Mouse (Mus musculus) bone marrow macrophage, adult 2 months (primary cell): ENCODE results near the gene Cfap73. TPM values are rescaled to one million over a fixed set of nuclear protein-coding genes. Genes with fewer than 3 reads are reported as not detected.

ENCODE experiments used
- H3K27ac ChIP-seq: 2 replicates; pipeline ENCODE4 v1.5.1; 2012; ENCODE audit warnings: low read depth, low read length; ENCODE audit not compliant: insufficient read depth
- H3K4me1 ChIP-seq: 2 replicates; pipeline ENCODE4 v1.6.1; 2012; ENCODE audit warnings: low read length; ENCODE audit not compliant: control insufficient read depth, insufficient read depth
- H3K4me3 ChIP-seq: 2 replicates; pipeline ENCODE4 v1.5.1; 2012; ENCODE audit warnings: mild to moderate bottlenecking, low read length, moderate library complexity; ENCODE audit not compliant: insufficient read depth
- CTCF ChIP-seq: IDR thresholded peaks from 2 replicates; pipeline ENCODE4 v1.5.1; 2012; ENCODE audit warnings: low read depth, mild to moderate bottlenecking, low read length, moderate library complexity
- POLR2A ChIP-seq: IDR thresholded peaks from 2 replicates; pipeline ENCODE4 v1.6.1; 2012; ENCODE audit warnings: mild to moderate bottlenecking, low read depth, low read length, borderline replicate concordance
- polyA plus RNA-seq: library from polyadenylated mRNA; stranded (reverse); fragments of >200 nt; gene quantifications from 2 replicates; pipeline ENCODE4 v1.2.4, GENCODE M21; 2012; ENCODE audit not compliant: missing spikeins, insufficient read depth, insufficient read length

Cfap73 gene
- not detected in 2 replicates for polyA plus RNA-seq

- no peak for TF ChIP-seq POLR2A
- TF ChIP-seq CTCF = no peak
- Histone ChIP-seq H3K4me1 (no peaks in the 10 kb centered on the region), H3K4me3 (no peak within 1 kb of the TSS), H3K27ac (no peak within 1 kb of the TSS)
Measured at GRCm38 (mm10) chr5:120634131-120634530, at the start of gene Cfap73. Gene Cfap73 (minus strand): TSS chr5:120634235.

GRCm38 (mm10) chr5:120682982-120683771 lies 49.1 kb upstream of the Cfap73 start:
- TF ChIP-seq CTCF (no peak), POLR2A (no peak)
- H3K4me1 ChIP-seq = peaks cover 5% of the 10 kb centered on the region; the same call in 1 of the 2 replicates
- no peak overlapping the region for H3K27ac ChIP-seq
- no peak overlapping the region for H3K4me3 ChIP-seq

GRCm38 (mm10) chr5:120680918-120681317 lies 46.9 kb upstream of the Cfap73 start:
- Histone ChIP-seq H3K4me1 (0 out of 2 replicates have a peak, but pooled peaks cover 2% of the 10 kb centered on the region), H3K4me3 (no peak overlapping the region)
- TF ChIP-seq CTCF = no peak
- TF ChIP-seq POLR2A = no peak

GRCm38 (mm10) chr5:120679676-120680555 lies 45.9 kb upstream of the Cfap73 start:
- H3K4me3 ChIP-seq = no peak overlapping the region
- TF ChIP-seq POLR2A = no peak
- TF ChIP-seq CTCF = no peak
- 0 out of 2 replicates have a peak, but pooled peaks cover 2% of the 10 kb centered on the region for H3K4me1 ChIP-seq
- no peak overlapping the region for H3K27ac ChIP-seq

More at GRCm38 (mm10) chr5:120680918-120681317, 46.9 kb upstream of the Cfap73 start:
- H3K27ac ChIP-seq = no peak overlapping the region

GRCm38 (mm10) chr5:120677516-120677915 lies 43.5 kb upstream of the Cfap73 start:
- TF ChIP-seq CTCF (no peak), POLR2A (no peak)
- no peak overlapping the region for H3K4me3 ChIP-seq
- no peak overlapping the region for H3K27ac ChIP-seq
- H3K4me1 ChIP-seq = 0 out of 2 replicates have a peak, but pooled peaks cover 2% of the 10 kb centered on the region

- TF ChIP-seq CTCF = no peak
- no peak for TF ChIP-seq POLR2A
- 0 out of 2 replicates have a peak, but pooled peaks cover 2% of the 10 kb centered on the region for H3K4me1 ChIP-seq
- no peak overlapping the region for H3K4me3 ChIP-seq
- no peak overlapping the region for H3K27ac ChIP-seq
Measured at GRCm38 (mm10) chr5:120674229-120675145, 40.5 kb upstream of the Cfap73 start.

GRCm38 (mm10) chr5:120673626-120674025 lies 39.6 kb upstream of the Cfap73 start:
- H3K4me3 ChIP-seq = no peak overlapping the region
- H3K4me1 ChIP-seq = no peaks in the 10 kb centered on the region
- no peak overlapping the region for H3K27ac ChIP-seq
- TF ChIP-seq CTCF = peak; percentile 99
- no peak for TF ChIP-seq POLR2A

- H3K27ac ChIP-seq = no peak overlapping the region
- no peak overlapping the region for H3K4me3 ChIP-seq
- H3K4me1 ChIP-seq = no peaks in the 10 kb centered on the region
- no peak for TF ChIP-seq POLR2A
- TF ChIP-seq CTCF = no peak
Measured at GRCm38 (mm10) chr5:120671865-120672264, 37.8 kb upstream of the Cfap73 start.

GRCm38 (mm10) chr5:120670132-120670531 lies 36.1 kb upstream of the Cfap73 start:
- Histone ChIP-seq H3K4me1 (no peaks in the 10 kb centered on the region), H3K4me3 (no peak overlapping the region), H3K27ac (no peak overlapping the region)
- TF ChIP-seq CTCF (no peak), POLR2A (no peak)
